Mouse (Mus musculus): Measurements from ENCODE around the gene Vopp1.

DNA sequence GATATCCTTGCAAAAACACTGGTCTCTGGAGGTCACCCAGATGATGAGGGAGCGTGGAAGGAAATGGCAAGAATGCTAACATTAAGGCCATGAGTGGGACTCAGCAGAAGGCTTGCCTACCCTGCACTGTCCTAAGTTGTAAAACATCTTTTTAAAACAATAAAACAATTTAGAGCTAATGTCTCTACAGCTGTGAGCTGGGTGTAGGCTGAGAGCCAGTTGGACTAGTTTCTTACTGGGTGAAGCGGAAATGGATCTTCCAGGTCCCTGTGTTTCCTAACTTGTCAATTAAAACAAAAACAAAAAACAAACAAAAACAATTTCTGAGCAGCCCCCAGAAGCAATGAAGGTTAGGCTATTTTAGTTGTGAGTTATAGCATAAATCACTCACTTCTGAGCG lies 131.8 kb downstream of the Vopp1 start:
- TF ChIP-seq CTCF (IDR thresholded peaks at IDR 0.05; ENCODE audit: low read depth) (no peak), EP300 (IDR thresholded peaks at IDR 0.05; ENCODE audit: low read depth) (no peak)

Measured in heart, postnatal 0 days (tissue).